Mouse (Mus musculus) cerebellum, adult 11 months (tissue): ENCODE results near the gene Nrcam.
A peak's percentile ranks its signal among the peaks of the same experiment; 100 is the strongest.

Experiments
- DNase-seq: peaks from one replicate; pipeline ENCODE4 v3.0.0; 2022

Nrcam gene

DNA sequence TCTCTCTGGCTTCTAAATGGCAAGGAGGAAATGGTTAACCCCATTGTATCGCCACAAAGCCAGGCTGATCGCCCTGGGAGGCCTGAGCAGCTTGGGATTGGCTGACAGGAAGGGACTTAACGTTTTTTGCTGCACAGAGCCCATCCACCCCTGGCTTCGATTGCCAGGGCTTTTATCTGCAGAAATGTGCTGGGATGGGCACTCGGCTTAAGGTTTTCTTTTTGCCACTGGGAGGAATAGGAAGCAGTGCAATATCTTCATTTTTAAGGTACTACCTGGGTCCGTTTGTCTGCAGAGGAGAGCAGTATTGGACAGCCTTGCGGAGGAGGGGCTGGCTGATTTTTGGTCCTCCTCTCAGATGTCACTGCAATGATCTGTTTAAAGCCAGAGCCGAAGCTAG lies 110.2 kb downstream of the Nrcam start:
- DNase-seq, result peak; percentile 43

DNA sequence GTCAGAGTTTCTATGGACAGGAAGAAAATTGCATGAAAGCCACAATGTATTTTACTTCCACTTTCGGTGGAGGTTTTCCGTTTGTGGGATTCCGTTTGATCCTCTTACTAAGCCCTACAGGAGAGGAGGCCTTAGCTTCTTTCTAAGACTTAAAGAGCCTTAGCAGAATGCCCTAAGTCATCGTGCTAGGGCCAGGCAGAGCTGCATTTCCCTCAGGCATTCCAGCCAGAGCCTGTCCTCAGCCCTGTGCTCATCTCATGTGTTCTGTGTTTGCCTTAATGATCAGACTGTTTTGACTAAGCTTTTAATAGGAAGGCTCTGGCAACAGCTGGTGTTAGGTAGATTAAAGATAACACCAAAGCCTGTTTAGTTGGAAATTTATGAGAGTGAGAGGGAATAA lies 111.5 kb downstream of the Nrcam start:
- DNase-seq, result no peak

DNA sequence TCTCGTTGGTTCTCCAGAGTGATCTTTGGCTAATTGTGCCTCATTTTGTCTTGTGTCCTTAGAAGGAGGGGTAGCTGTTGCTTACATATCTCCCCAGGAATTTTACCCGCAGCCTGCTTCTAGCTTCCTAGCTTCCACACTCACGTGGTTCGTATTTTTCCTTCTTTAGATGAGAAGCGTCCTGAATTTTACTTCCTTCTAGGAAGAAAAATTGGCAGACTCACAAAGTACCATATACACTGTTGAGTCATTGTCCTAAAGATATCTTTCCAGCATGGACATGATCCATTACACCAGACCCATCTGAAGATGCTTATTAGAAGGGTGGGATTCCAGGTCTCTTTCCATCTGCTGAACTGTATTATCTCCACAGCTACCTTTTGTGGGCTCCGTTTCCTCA lies 122.2 kb downstream of the Nrcam start:
- no peak for DNase-seq

DNA sequence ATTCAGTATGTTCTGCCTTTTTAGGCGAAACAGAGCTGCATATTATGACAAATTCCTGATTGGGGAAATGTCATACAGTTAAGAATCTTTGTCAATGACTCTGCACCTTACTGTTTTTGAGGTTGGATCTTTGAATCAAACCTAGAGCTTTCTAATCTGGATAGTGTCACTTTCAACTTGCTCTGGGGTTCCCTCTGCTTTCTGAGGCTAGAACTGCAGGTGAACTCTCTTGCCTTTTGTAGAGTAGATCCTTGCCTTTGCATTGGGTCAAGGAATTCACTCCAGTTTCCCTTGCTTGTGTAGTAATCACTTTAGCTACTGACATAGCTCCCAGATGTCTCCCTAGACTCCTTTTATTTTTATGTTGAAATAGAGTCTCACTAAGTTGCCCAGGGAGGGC lies 123.1 kb downstream of the Nrcam start:
- DNase-seq, result no peak

DNA sequence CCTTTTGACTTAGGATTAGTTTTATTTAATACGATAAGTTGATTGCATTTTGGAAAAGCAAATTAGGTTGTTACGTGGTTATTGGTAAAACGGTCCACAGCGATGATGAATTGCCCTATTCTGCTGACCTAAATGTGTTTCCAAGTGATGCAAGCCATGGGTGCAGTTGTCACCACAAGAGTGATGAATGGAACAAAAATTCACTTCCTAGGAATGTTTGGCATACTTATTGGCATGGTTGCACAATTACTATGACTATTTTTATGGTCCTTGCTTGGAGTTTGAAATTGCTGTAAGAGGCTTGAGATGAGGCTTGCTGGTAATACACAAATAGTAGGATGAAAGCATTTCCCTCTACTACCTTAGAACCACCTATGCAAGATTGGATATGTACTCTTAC lies 125.1 kb downstream of the Nrcam start:
- no peak for DNase-seq

DNA sequence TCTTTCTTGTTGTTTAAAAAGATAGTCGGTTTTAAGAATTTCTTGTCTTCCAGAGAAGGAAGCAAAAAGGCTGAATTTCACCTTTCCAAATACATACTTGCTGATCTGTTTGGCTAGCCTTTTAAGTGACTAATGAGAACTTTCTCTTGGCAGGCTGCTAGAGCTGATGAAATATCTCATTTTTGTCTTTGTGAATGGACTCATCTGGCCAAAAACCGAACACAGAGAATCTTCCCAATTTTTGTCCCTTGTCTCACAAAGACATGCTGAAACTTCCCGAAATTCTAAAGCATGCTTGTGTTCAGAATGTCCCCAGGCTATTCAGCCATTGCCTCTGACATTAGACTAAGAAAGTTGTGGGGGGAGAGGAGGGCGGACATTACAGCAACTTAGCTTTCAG lies 129.3 kb downstream of the Nrcam start:
- DNase-seq, result no peak

DNA sequence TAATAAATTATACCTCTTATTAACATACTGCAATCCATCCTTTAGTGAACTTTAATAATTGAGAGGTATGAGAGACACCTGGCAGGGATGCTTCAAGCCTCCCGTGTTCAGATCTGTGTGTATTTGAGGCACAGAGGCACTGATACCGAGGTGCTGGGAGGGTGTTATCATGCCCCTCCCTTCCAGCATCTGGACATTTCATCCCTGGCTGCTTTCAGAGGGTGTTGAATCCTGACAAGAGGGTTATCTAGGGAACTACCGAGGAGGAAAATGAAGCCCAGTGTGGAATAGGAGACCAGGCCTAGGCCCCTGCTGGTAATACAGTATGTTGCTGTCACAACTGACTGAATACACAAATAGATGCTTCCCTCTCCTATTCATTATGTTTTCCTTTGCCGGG lies 133.8 kb downstream of the Nrcam start:
- no peak for DNase-seq

DNA sequence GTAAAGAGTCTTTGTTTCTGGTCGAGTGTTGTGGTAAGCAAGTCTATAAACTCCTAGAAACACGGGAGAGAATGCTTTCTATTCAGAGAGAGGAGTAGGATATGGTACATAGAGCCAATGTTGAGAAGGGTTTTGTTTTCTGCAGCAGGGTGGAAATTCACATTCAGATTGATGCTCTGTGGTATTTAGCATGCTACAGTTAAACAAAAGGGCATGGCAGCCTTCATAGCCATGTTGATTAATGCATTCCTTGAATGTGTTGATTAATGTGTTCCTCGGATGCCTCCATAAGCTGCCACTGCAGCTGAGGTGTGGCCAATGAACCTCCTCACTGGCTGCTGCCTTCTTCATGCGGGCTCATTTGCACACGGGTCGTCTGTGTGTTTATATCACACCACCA lies 134.3 kb downstream of the Nrcam start:
- DNase-seq, result no peak

DNA sequence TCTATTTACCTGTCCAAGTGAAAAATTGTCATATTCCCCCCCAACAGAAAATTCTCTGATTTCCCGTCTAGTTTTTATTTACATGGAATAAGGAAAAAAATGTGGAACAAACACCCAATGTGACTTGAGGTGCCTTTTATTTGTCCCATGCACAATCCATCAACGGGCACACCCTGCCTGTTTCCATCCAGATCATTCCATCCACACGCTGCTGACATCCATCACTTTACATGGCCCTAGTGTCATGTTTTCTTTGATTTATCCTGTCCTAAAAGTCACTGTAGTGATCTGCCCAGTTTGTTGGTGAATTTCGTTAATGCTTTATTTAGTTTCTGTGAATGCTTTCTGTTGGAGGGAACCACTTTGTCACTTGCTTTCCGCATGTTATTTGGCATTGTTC lies 142.4 kb downstream of the Nrcam start:
- DNase-seq, result no peak

DNA sequence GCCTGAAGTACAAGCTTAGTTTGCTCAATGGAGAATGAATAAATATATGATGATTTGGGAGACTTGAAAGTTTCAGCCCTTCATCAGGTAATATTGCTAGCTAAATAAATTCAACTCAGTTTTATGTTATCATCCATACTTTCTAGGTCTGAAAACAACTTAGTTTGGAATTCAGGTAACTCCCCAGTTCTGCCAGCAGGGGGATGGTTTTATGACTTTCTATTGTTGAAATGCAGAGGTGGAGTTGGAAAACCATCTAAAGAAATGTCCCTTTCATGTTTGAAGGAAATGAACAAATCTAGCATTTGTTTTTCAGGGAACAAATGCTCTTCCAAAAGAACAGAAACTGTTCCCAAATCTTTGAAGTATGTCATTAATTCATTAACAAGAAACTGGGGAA lies 146.7 kb downstream of the Nrcam start:
- DNase-seq, result no peak

DNA sequence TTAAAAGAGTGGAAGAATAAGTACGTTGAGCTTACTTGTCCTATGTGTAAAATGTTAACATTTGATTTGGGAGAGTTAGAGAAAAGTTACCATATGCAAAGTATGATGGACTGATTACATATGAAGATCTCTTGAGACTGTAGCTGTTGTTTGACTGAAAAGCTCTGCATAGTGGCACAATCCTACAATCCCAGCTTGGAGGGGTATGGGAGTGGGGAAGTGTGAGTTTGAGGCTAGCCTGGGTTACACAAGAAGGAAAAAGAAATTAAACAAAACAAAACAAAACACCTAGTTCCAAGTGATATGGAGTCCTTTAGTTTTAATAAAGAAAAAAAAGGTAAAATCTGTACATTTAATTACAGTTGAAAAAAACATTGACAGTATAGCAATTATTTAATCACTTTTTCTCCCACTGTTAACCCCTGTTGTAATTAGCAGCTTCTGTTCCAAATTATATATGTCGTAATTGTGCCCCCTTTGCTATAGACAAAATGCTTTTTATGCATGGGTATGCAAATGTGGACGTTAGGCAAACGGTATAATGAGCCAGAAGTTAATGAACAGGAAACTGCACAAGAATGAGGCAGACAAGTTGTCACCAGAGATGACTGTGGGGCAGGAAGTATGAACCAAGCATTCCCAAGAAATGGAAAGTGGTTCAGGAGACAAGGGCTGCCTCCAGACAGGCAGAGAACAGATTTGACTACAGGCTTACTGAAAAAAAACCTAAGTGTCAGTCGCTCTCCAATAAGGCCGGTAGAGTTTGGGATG lies 150.8 kb downstream of the Nrcam start:
- DNase-seq, result no peak

DNA sequence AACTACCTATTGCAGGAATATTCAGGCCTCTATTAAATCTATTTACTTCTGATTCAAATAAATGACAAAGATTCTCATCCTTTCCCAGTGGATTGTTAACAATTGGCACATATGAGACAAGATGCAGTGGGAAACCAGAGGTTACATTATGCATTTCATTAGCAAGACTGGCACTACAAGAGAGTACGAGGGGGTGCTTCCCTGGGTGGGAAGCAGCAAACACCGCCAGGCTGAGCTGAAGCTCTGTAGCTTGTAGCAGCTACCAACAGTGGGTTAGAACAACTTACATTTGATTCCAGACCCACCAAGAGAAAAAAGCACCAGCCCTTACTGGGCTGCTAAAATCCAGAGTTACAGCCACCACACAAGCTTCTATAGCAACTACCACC lies 151.3 kb downstream of the Nrcam start:
- no peak for DNase-seq

DNA sequence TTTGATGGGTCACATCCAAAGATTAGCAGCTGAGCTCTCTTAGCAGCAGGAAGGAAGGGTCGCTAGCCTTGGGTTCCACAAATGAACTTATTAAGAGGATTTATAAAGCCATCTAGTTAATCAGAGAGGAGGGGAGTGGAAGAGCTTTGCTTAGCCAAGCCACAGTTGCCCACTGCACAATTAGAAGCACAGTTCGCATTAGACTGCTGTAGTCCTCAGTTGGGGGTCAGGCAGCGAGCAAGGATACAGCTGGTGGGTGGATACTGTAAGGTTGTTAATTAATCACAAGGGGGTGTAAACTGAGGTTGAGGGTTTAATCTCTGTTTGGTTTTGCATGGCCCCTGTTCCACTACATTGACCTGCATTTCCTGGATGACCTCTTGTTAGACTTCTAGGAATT lies 152.7 kb downstream of the Nrcam start:
- no peak for DNase-seq

DNA sequence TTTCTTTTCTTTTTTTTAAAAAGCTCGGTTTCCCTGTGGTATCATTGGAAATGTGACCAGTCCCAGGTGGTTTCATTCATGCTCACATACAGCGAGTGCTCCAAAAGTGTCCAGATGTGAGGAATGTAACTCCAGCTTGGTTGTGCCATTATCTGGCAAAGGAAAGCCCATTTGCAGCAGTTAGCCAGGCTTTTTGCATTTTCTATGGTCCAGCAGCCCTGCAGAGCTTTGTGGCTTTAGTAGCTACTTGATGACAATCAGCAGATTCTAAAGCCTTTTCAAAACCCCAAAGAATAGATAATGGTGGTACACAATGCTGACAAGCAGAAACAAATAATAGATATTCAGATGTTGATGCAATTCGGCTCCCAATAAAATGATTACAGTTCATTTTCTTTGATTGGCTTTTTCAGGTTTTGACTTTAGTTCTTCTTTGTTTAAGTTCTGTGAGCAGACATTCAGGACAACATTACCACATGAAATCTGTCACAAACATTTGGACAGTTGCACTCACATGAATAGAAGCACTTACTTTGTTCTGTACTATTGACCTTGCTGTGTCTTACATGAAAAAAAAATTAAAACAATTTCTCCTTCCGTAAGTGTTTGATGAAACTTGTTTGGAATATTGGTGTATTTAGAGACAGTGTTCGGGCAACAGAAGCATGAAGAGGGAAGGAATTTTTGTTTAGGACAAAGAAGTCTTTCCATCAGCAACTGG lies 164.2 kb downstream of the Nrcam start:
- no peak for DNase-seq

DNA sequence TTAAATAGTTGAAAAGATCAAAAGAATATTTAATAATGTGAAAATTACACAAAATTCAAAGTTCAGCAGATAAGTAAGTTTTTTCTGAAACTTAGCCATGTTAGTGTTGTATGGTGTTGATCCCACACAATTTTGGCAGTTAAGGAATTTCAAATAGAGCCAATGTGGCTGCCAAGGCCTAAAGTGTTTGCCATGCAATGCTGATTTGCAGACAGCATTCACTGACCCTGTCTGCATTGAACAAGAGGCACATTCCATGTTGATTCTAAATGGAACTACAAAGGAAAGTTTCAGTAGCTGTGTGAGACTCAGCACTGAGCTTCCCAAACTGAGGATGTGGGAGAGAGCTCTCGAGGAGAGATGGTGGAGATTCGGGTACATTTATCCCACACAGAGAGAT lies 169.1 kb downstream of the Nrcam start:
- DNase-seq, result no peak

DNA sequence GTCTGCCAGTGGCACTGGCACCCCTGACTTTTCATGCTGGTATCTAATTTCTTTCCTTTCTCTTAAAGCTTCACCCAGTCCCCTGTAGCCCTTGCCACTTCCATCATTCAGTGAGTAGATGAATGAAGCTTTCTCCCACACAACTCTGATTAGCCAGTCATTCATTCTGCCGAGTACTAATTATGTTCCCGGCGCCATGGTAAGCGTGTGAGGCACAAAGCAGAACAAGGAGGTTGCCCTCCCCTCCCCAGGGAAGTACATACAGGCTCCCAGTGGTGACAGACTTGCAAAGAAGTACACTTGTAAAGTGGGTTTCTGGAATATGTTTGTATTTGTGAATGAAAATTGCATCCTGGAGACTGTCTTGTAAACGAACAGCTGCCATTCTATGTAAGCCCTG lies 170.2 kb downstream of the Nrcam start:
- no peak for DNase-seq

DNA sequence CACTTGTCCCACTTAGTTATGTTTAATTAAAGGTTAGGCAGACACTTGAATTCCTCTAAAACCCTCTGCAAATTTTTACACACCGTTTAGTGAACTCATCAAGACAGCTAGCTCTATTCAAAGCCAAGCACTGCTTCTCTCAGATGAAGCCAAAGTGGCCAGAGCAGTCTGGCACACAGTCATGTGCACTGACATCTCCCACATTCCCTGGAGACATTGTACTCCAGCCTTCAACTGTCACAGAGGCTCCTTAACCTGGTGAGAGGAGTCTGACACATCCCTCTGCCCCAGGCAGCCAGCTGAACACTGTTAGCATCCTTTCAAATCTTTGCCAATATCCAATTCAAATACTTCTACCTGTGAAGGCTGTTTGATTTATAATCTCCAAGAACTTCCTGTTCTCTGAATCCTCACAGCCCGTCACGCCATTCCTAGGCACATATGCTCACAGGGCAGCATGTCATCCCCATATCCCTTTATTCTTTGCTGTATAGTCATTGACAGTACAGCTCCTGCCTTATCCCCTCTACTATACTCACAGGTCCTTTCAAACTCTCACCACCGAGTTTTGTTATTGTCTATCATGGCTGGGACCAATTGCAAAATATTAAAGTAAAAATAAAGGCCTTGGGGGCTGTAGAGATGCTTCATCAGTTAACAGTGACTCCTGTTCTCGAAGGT lies 173.3 kb downstream of the Nrcam start:
- DNase-seq, result no peak

DNA sequence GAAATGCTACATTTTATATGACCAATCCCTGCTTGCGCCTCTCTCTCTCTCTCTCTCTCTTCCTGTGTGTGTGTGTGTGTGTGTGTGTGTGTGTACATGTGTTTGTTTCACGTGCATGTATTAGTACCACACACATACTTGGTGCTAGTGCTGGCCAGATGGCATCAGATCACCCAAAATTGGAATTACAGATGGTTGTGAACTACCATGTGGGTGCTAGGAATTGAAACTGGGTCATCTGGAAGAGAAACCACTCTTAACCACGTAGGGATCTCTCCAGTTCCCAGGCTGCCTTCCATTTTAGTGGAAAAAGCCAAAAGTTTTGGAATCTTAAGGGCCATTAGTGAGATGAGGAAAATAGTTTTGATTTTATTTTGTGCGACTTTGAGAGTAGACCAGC lies 175.1 kb downstream of the Nrcam start:
- no peak for DNase-seq

DNA sequence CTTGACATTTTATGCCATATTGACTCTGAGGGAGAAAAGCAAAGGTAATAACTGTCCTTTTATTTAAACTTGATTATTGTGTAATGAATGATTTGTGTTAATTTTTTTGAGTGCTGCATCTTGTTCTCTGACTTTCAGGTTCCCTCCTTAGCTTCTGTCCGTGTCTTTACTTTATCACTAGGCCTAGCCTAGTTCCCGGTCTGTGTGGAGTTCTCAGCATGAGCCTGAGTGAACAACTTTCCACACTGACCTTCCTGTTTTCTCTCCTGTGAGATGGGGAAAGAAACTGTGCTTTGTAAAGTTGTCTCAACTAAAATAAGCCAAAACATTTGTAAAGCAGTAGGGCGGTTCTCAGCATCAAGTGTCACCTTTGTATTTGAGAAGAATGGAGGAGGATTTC lies 179.9 kb downstream of the Nrcam start:
- no peak for DNase-seq

DNA sequence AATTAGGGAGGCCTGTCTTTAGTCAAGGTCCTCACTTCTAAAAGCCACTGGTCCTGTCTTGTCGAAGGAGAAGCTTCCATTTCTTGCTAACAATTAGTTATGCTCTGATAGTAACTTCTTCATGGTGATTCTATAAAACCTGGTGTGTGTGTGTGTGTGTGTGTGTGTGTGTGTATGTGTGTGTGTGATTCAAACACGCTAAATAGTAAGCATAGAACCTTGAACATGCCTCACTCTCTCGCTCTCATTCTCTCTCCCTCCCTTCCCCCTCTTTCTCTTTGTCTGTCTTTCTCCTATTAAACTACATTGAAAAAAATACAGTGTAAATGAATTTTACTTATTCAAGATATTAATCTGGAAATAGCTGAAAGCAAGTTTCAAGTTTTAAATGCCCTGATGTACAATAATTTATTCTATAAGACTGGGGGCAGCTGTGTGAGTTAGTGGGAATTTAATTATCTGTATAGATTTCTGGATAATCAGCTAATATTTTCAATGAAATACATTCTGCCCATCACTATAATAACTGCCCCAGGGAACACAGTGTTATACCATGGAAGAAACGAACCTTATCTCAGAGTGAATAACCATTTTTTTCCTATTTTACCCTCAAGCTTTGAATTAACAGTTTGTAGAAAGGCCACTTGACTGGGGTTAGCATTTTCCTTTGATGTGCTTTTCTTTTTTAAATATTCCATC lies 180.9 kb downstream of the Nrcam start:
- no peak for DNase-seq

DNA sequence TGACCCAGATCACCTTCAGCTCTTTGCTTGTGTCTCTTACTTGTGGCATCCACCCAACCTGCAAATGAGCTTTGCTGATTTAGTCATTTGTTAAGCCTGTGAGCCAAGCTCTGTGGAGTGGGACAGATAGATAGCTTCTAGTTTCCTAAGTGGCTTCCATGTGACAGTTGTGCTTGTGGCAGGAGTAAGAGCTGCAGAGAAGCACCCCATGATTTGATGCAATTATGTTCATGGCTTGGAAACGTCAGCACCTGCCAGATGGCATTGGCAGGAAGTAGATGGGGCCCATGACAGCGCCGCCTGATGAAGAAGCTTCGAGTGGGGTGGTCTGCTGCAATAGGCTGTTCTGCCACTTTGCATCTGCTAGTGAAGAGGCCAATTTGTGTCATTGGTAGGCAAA lies 186.4 kb downstream of the Nrcam start:
- peak; percentile 43 for DNase-seq

DNA sequence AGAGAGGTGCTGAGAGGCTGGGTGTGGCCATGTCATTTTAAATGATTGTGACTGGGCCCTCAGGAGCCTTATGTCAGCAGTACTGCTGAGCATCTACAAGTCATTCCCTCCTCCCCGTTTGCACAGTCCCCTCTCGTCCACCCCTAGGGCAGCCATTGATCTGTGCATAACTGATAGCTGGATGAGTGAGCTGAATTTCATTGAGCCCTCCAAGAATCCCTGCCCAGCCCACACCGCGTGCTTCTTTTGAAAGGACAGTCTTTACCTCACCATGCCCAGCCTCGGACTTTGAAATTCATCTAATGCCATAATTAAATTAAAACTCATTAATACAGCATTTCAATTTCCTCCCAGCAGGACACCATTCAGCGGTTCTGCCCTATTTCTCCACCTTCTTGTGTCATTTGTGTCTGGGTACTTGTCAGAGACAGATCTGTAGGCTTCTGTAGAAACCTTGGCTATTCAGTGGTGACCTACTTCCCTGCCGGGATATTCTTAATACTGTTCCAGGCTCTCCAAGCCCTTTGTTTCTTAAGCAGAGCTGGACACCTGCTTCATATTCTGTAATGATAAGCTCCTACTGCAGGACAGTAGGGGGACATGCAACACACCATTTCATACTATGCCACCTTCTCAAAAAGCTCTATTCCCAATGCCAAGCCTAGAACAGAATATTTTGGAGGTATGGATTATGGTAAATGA lies 190.9 kb downstream of the Nrcam start:
- no peak for DNase-seq

DNA sequence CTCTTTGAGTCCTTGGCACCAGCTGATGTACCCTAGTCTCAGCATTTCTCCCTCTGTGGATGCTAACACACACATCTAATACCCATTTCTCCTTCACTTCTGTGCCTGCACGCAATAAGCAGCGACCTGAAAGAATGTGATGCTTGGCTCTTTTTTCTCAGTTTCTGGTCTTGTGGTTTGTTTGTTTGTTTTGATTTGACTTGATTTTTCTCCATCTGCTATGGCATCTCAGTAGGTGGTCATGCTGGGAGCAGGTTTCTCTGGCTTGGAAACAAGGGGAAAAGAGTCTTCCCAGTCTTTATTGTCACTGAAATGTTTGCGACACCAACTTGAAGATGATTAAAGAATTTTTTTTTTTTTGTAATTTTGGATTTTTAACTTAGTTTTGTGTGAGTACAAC lies 192.8 kb downstream of the Nrcam start:
- DNase-seq, result peak; percentile 25
